Mouse (Mus musculus) liver, embryonic 14.5 days (tissue): Measurements from ENCODE around the gene Pcp4l1.

Experiments
- CTCF ChIP-seq: IDR thresholded peaks from 2 replicates; pipeline ENCODE4 v1.5.1; 2016; ENCODE audit warnings: antibody characterized with exemption, low read depth, control low read depth
- EP300 ChIP-seq: IDR thresholded peaks from 2 replicates; pipeline ENCODE4 v1.6.1; 2016; ENCODE audit warnings: antibody characterized with exemption, low read depth

DNA sequence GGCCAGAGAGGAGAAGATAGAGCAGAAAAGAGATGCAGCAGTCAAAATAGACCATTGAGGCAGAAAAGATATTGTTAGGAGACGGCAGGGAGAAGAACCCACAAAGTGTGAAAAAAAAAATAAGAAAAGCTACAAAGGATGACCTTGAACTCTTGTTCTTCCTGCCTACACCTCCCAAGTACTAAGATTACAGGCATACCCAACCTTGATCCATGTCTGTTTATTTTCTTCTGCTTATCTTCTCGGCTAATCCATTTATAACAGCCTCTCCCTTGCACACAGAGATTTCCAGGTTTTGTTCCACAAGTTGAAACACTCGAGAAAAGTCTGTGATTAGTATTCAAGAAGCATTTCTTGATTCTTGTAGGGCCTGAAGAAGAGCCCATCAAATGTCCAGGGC is 26.2 kb downstream of the Pcp4l1 start:
- TF ChIP-seq CTCF (no peak), EP300 (no peak)
